Mouse (Mus musculus) spleen, adult 10 weeks (tissue): Measurements from ENCODE around the gene Tyw3. TPM values are rescaled to one million over a fixed set of nuclear protein-coding genes. Genes with fewer than 3 reads are reported as not detected.

ENCODE experiments used
- polyA plus RNA-seq: library from polyadenylated mRNA; stranded (reverse); fragments of 350-450 nt; fragmentation: Illumina TruSeq; extraction: RNeasy Lipid Tissue Mini Kit (QIAGEN cat#74804); gene quantifications from one replicate; pipeline ENCODE4 v1.2.3, GENCODE M21; 2015; ENCODE audit warnings: low replicate concordance; ENCODE audit not compliant: insufficient read depth

Tyw3 gene
- 5.5 TPM for polyA plus RNA-seq

GRCm38 (mm10) chr3:154596934-154597554 is at the start of gene Tyw3:
Gene Tyw3, minus strand, starts transcription at chr3:154597104.

GRCm38 (mm10) chr3:154596488-154596933 is 393 bp downstream of the Tyw3 start, which contains the start of gene Cryz:
Gene Cryz, plus strand, starts transcription at chr3:154596711.

Other genes starting within 250 kb of the Tyw3 start
- gene Cryz, start 393 bp downstream of the Tyw3 start, polyA plus RNA-seq: 6.3 TPM
- 0.12 TPM for gene Erich3, start 66.8 kb upstream of the Tyw3 start, polyA plus RNA-seq